Mouse (Mus musculus) intestine, postnatal 0 days (tissue): ENCODE results near the gene Gsg1. TPM values are rescaled to one million over a fixed set of nuclear protein-coding genes. Genes with fewer than 3 reads are reported as not detected.
A peak's percentile ranks its signal among the peaks of the same experiment; 100 is the strongest.

Source experiments
- ATAC-seq: fragments of 200-750 bp; cut with Nextera tagmentation; 2 replicates; pipeline ENCODE4 v1.8.0; 2017; ENCODE audit warnings: mild to moderate bottlenecking, moderate TSS enrichment, moderate library complexity
- H3K27ac ChIP-seq: fragments of 300-500 bp; sonication (generic); 2 replicates; pipeline ENCODE4 v1.5.1; 2014; ENCODE audit warnings: mild to moderate bottlenecking, low read depth, low read length, moderate library complexity
- H3K27me3 ChIP-seq: fragments of 300-500 bp; sonication (generic); replicated peaks from 2 replicates; pipeline ENCODE4 v1.6.1; 2014; ENCODE audit warnings: low read length, mixed read lengths; ENCODE audit not compliant: control insufficient read depth, insufficient read depth
- H3K36me3 ChIP-seq: fragments of 300-500 bp; sonication (generic); 2 replicates; pipeline ENCODE4 v1.6.1; 2014; ENCODE audit warnings: mild to moderate bottlenecking, moderate library complexity; ENCODE audit not compliant: control insufficient read depth, insufficient read depth
- H3K4me1 ChIP-seq: fragments of 300-500 bp; sonication (generic); replicated peaks from 2 replicates; pipeline ENCODE4 v1.6.1; 2014; ENCODE audit warnings: antibody characterized with exemption, low read length, mixed read lengths; ENCODE audit not compliant: control insufficient read depth, insufficient read depth
- H3K4me2 ChIP-seq: fragments of 300-500 bp; sonication (generic); replicated peaks from 2 replicates; pipeline ENCODE4 v1.6.1; 2014; ENCODE audit warnings: low read depth, mild to moderate bottlenecking, moderate library complexity
- H3K4me3 ChIP-seq: fragments of 300-500 bp; sonication (generic); 2 replicates; pipeline ENCODE4 v1.5.1; 2014; ENCODE audit warnings: low read depth, low read length
- H3K9ac ChIP-seq: fragments of 300-500 bp; sonication (generic); 2 replicates; pipeline ENCODE4 v1.6.1; 2014; ENCODE audit warnings: mild to moderate bottlenecking, low read depth, low read length
- H3K9me3 ChIP-seq: fragments of 300-500 bp; sonication (generic); 2 replicates; pipeline ENCODE4 v1.6.1; 2016; ENCODE audit warnings: mixed run types; ENCODE audit not compliant: control insufficient read depth
- CTCF ChIP-seq: sonication (generic); IDR thresholded peaks from 2 replicates; pipeline ENCODE4 v1.5.1; 2016; ENCODE audit warnings: low read depth, mild to moderate bottlenecking, control low read depth, antibody characterized with exemption, moderate library complexity
- WGBS: fragments of 180-500 bp; shearing (Covaris S2); extraction: QIAGEN DNeasy Blood & Tissue Kit; methylation state at CpG from one replicate; pipeline ENCODE4 v1.1.7; 2014; 5-methylcytosine and 5-hydroxymethylcytosine counted together
- polyA plus RNA-seq: library from polyadenylated mRNA; unstranded; fragments of >200 nt; fragmentation: Nextera tagmentation; extraction: Ambion mirVana; gene quantifications from 2 replicates; pipeline ENCODE4 v1.2.1, GENCODE M21; 2015

Gsg1 gene
- polyA plus RNA-seq = 0.73 and 0.82 TPM in 2 replicates

GRCm38 (mm10) chr6:135254153-135254552, at the start of gene Gsg1:
TSS of gene Gsg1 (minus strand) at chr6:135254351.
- no peak within 1 kb of the TSS for H3K27ac ChIP-seq
- 0 out of 2 replicates have a peak, but pooled peaks cover 12% of the 10 kb centered on the region for H3K4me1 ChIP-seq

GRCm38 (mm10) chr6:135302421-135303125, 48.4 kb upstream of the Gsg1 start:
- no peak for ATAC-seq
- Histone ChIP-seq H3K27ac (no peak overlapping the region), H3K9me3 (no peaks in the 10 kb centered on the region), H3K27me3 (no peaks in the 10 kb centered on the region), H3K4me1 (no peaks in the 10 kb centered on the region), H3K4me3 (no peak overlapping the region), H3K36me3 (no peaks in the 10 kb centered on the region), H3K4me2 (no peak overlapping the region), H3K9ac (no peak overlapping the region)
- TF ChIP-seq CTCF = no peak
- 53% methylated on average over 10 of the region's 10 CpGs for WGBS

More at GRCm38 (mm10) chr6:135254153-135254552, at the start of gene Gsg1:
- Histone ChIP-seq H3K36me3 (no peaks in the 10 kb centered on the region), H3K9me3 (no peaks in the 10 kb centered on the region), H3K27me3 (no peaks in the 10 kb centered on the region), H3K9ac (no peak within 1 kb of the TSS), H3K4me2 (no peak within 1 kb of the TSS), H3K4me3 (no peak within 1 kb of the TSS)
- peak; percentile 11; the same call in 1 of the 2 replicates for TF ChIP-seq CTCF
- 87% methylated on average over 7 of the region's 7 CpGs for WGBS
- ATAC-seq = no peak

DNA sequence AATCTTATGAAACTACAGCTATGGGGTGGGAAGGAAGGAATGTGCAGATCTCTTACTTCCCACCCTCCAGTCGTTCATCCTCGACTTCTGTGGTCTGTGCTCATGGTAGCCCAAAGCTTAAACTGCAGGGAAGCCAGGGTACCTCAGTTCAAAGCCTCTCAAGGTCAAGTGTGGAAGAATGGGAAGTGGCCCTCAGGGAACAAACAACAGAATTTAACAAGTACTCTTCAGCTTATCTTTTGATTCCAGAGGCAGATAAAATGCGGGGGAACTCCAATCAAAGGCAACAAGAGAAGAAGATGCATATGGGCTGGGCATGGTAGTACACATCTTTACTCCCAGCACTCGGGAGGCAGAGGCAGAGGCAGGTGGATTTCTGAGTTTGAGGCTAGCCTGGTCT, 46.3 kb upstream of the Gsg1 start:
- no peak overlapping the region for H3K4me3 ChIP-seq
- H3K9me3 ChIP-seq = no peaks in the 10 kb centered on the region
- WGBS = 82% methylated on average over 4 of the region's 4 CpGs
- H3K4me2 ChIP-seq = no peak overlapping the region
- TF ChIP-seq CTCF = no peak
- no peak overlapping the region for H3K27ac ChIP-seq
- no peaks in the 10 kb centered on the region for H3K27me3 ChIP-seq
- H3K4me1 ChIP-seq = no peaks in the 10 kb centered on the region
- ATAC-seq = no peak
- H3K9ac ChIP-seq = no peak overlapping the region
- H3K36me3 ChIP-seq = no peaks in the 10 kb centered on the region

DNA sequence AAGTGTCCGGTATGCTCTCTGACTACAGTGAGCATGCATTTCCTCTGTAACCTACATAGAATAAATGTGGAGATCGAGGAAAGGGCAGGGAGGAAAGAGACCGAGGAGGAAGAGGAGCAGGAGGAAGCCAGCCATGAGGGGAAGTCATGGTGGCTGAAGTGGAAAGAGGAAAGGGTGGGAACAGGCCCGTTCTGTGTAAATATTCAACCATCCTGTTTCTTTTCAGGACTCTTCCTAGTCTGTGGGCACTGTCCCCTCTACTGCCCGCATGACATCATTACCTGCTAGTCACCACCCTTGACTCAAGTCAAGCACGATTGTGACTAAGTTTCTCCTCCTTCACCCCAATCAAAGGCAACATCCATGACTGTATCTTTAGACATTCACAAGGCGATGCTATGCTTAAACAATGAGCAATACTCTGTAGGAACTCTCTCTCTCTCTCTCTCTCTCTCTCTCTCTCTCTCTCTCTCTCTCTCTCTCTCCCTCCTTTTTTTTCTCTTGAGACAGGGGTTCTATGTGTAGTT, 44.9 kb upstream of the Gsg1 start:
- Histone ChIP-seq H3K36me3 (no peaks in the 10 kb centered on the region), H3K9me3 (no peaks in the 10 kb centered on the region), H3K4me2 (no peak overlapping the region), H3K27ac (no peak overlapping the region), H3K9ac (no peak overlapping the region), H3K4me3 (no peak overlapping the region), H3K4me1 (no peaks in the 10 kb centered on the region), H3K27me3 (no peaks in the 10 kb centered on the region)
- no peak for ATAC-seq
- 78% methylated on average over 7 of the region's 7 CpGs for WGBS
- no peak for TF ChIP-seq CTCF

GRCm38 (mm10) chr6:135297570-135297969, 43.4 kb upstream of the Gsg1 start:
- no peaks in the 10 kb centered on the region for H3K27me3 ChIP-seq
- WGBS = 90% methylated on average over 7 of the region's 7 CpGs
- H3K36me3 ChIP-seq = no peaks in the 10 kb centered on the region
- no peak overlapping the region for H3K4me3 ChIP-seq
- no peak for ATAC-seq
- H3K9me3 ChIP-seq = no peaks in the 10 kb centered on the region
- H3K4me2 ChIP-seq = no peak overlapping the region
- no peak overlapping the region for H3K9ac ChIP-seq
- no peaks in the 10 kb centered on the region for H3K4me1 ChIP-seq
- TF ChIP-seq CTCF = no peak
- no peak overlapping the region for H3K27ac ChIP-seq

- no peak overlapping the region for H3K9ac ChIP-seq
- H3K27me3 ChIP-seq = no peaks in the 10 kb centered on the region
- no peak overlapping the region for H3K4me3 ChIP-seq
- H3K27ac ChIP-seq = no peak overlapping the region
- H3K9me3 ChIP-seq = no peaks in the 10 kb centered on the region
- WGBS = 66% methylated on average over 17 of the region's 17 CpGs
- no peaks in the 10 kb centered on the region for H3K4me1 ChIP-seq
- H3K4me2 ChIP-seq = 0 out of 2 replicates have a peak overlapping the region, but pooled peaks have one; percentile 3
- no peak for ATAC-seq
- no peak for TF ChIP-seq CTCF
- no peaks in the 10 kb centered on the region for H3K36me3 ChIP-seq
These were observed 42.1 kb upstream of the Gsg1 start for GRCm38 (mm10) chr6:135296267-135296666.
